Mouse (Mus musculus): ENCODE measurements around the gene Vmn2r46. TPM values are rescaled to one million over a fixed set of nuclear protein-coding genes. Genes with fewer than 3 reads are reported as not detected.
"Not testable (repeated sequence)": the region's sequence is repeated elsewhere in the genome, so short reads cannot be mapped to it uniquely, and the experiment has no call there.

Vmn2r46 gene
- total RNA-seq (2021): not detected
- long read RNA-seq, experiment 1: 0 reads
- long read RNA-seq, experiment 2: 0 reads

DNA sequence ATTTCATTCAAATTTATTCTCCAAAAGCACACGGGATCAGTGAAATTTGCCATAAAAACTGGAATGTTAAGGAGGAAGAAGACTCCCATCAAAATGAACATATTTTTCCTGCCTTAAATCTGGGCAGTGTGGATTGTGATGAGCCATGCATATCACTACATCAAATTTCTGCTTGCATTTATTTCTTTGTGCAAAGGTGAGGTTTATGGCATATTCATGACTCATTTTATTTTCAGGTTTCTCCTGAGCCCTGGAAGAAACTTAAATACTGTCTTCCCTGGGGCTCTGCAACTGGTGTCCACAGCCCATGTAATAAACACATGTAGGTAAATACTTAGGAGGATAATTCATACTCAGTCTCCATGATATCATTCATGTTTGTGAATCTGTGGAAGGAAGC lies at the start of gene Vmn2r46:
Gene Vmn2r46, minus strand, starts transcription at position 101 of the 400 bp plus-strand sequence.
- DNase-seq; intact Hi-C loops (cut with DNase I): not testable (repeated sequence)

Other genes starting within 250 kb of the Vmn2r46 start
- not detected for gene Vmn2r47, start 70.8 kb upstream of the Vmn2r46 start, total RNA-seq (2021)
- not detected for gene Vmn2r48, start 183.0 kb upstream of the Vmn2r46 start, total RNA-seq (2021)
- not detected for gene Vmn2r49, start 221.7 kb upstream of the Vmn2r46 start, total RNA-seq (2021)